Mouse (Mus musculus): ENCODE results near the gene Pfdn4.

- TF ChIP-seq POLR2A (IDR thresholded peaks at IDR 0.05; ENCODE audit: low read depth, low read length): no peak
- TF ChIP-seq CTCF (IDR thresholded peaks at IDR 0.05; ENCODE audit: borderline replicate concordance, insufficient read depth, low read length): no peak
Measured at GRCm38 (mm10) chr2:170513756-170514155, 17.5 kb downstream of the Pfdn4 start.

Data from embryonic fibroblast, embryonic 13.5 days (primary cell).